Mouse (Mus musculus) spleen, adult 2 months (tissue): ENCODE results near the gene Ucp2.

Source experiments
- CTCF ChIP-seq: fragments of 200-500 bp; IDR thresholded peaks from 2 replicates; pipeline ENCODE4 v1.5.1; 2011; ENCODE audit warnings: mild to moderate bottlenecking, inconsistent platforms; ENCODE audit not compliant: insufficient read depth, insufficient read length, insufficient replicate concordance; ENCODE audit errors: extremely low read depth
- POLR2A ChIP-seq: fragments of 200-500 bp; IDR thresholded peaks from 2 replicates; pipeline ENCODE4 v1.6.1; 2011; ENCODE audit warnings: low read depth, low read length, inconsistent platforms

DNA sequence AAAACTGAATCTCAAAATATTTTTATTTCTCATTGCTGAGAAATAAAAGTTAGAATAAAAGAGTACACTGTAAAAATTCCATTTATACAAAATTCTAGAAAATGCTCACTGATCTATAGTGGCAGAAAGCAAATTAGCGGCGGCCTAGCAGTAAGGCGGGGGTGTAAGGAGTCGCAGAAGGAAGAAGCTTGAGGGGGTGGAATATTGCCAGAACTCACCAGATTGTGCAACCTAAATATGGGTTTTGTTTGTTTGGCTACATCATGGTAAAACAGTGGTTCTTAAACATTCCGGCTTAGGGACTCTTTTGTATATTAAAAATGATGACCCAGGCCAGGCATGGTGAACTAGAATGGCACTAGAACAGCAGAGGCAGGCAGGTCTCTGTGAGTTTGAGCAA, 46.9 kb upstream of the Ucp2 start:
- no peak for TF ChIP-seq POLR2A
- no peak for TF ChIP-seq CTCF
